Mouse (Mus musculus): ENCODE measurements around the gene Slc2a10.

- TF ChIP-seq EP300 (IDR thresholded peaks at IDR 0.05; ENCODE audit: low read depth): no peak
- TF ChIP-seq CTCF (IDR thresholded peaks at IDR 0.05; ENCODE audit: low read depth): no peak
These were observed 8.8 kb downstream of the Slc2a10 start for GRCm38 (mm10) chr2:165512426-165512825.

All from liver, postnatal 0 days (tissue).